Mouse (Mus musculus) heart, adult 18-20 months (tissue): ENCODE measurements around the gene Yif1a. TPM values are rescaled to one million over a fixed set of nuclear protein-coding genes. Genes with fewer than 3 reads are reported as not detected.

Source experiments
- DNase-seq, 2 experiments: peaks; one replicate each; pipeline ENCODE4 v3.0.0; 2021 to 2022; ENCODE audit warnings: mixed read lengths in 1 of 2
- long read RNA-seq, 2 experiments: library from polyadenylated mRNA; stranded (forward); transcript quantifications; one replicate each; pipeline ENCODE4 v2.0.0; 2021
- total RNA-seq, 2 experiments: library from RNA; stranded (reverse); gene quantifications; 2 replicates each; pipeline ENCODE4 v1.2.3; 2021

Yif1a gene
- 100 to 1,000 TPM in 1 of 2 experiments, 10 to 100 TPM in 1; 97.6 to 104 TPM for total RNA-seq
- long read RNA-seq, experiment 1, transcript Yif1a-201 (8 exons, 1,488 nt) = major isoform, 94 of 109 reads
- long read RNA-seq, experiment 1, partial matches to known transcripts = 10 of 109 reads
- long read RNA-seq, experiment 1, other reads (novel, unspliced or antisense) = 3 of 109 reads
- long read RNA-seq, experiment 2, transcript Yif1a-201 (8 exons, 1,488 nt) = major isoform, 53 of 66 reads
- long read RNA-seq, experiment 2, partial matches to known transcripts = 9 of 66 reads
- long read RNA-seq, experiment 2, other reads (novel, unspliced or antisense) = 1 of 66 reads

- DNase-seq = peak; percentile 98 to 99
Observed at GRCm38 (mm10) chr19:5087884-5088728, at the start of gene Yif1a. Gene Yif1a (plus strand): TSS chr19:5088538.

GRCm38 (mm10) chr19:5038709-5039156, 49.6 kb upstream of the Yif1a start, which contains the start of the genes B4gat1 and AC124502.3:
Gene B4gat1 (plus strand): TSS chr19:5038826.
Gene AC124502.3 (plus strand): TSS chr19:5038891.
- DNase-seq = peak; percentile 89 to 93

GRCm38 (mm10) chr19:5039301-5040114, 48.8 kb upstream of the Yif1a start:
- no peak for DNase-seq

GRCm38 (mm10) chr19:5040862-5041523, 47.3 kb upstream of the Yif1a start, which contains the start of gene Brms1:
Gene Brms1 (plus strand): TSS chr19:5041354.
- peak; percentile 94 to 95 for DNase-seq

GRCm38 (mm10) chr19:5041588-5041987, 46.8 kb upstream of the Yif1a start:
- DNase-seq = no peak

- DNase-seq = no peak
Observed at GRCm38 (mm10) chr19:5045531-5045930, 42.8 kb upstream of the Yif1a start.

GRCm38 (mm10) chr19:5048138-5049056, 39.9 kb upstream of the Yif1a start:
- DNase-seq = no peak

GRCm38 (mm10) chr19:5049325-5049724, 39.0 kb upstream of the Yif1a start:
- no peak for DNase-seq

- peak; percentile 73 to 82 for DNase-seq
Observed at GRCm38 (mm10) chr19:5050047-5050905, 38.1 kb upstream of the Yif1a start, which contains the start of gene Rin1. Gene Rin1 (plus strand): TSS chr19:5050481.

GRCm38 (mm10) chr19:5051031-5051430, 37.3 kb upstream of the Yif1a start:
- no peak for DNase-seq

GRCm38 (mm10) chr19:5051515-5051914, 36.8 kb upstream of the Yif1a start:
- no peak for DNase-seq

GRCm38 (mm10) chr19:5052166-5052822, 36.0 kb upstream of the Yif1a start:
- DNase-seq = no peak

GRCm38 (mm10) chr19:5052853-5053252, 35.5 kb upstream of the Yif1a start:
- DNase-seq = no peak

- DNase-seq = no peak
Observed at GRCm38 (mm10) chr19:5053909-5054308, 34.4 kb upstream of the Yif1a start.

GRCm38 (mm10) chr19:5056251-5056650, 32.1 kb upstream of the Yif1a start:
- DNase-seq = peak in 1 of 2 experiments; percentile 62

- DNase-seq = no peak
Observed at GRCm38 (mm10) chr19:5057876-5058775, 30.2 kb upstream of the Yif1a start.
